Mouse (Mus musculus) C2C12 (cell line): Measurements from ENCODE around the gene Spns1. TPM values are rescaled to one million over a fixed set of nuclear protein-coding genes. Genes with fewer than 3 reads are reported as not detected.
A peak's percentile ranks its signal among the peaks of the same experiment; 100 is the strongest.

Experiments
- H3K27me3 ChIP-seq: one replicate; pipeline ENCODE4 v1.6.1; 2011; ENCODE audit not compliant: control insufficient read depth, insufficient read depth, insufficient read length
- H3K36me3 ChIP-seq: one replicate; pipeline ENCODE4 v1.6.1; 2011; ENCODE audit not compliant: control insufficient read depth, insufficient read depth
- H3K4me3 ChIP-seq: one replicate; pipeline ENCODE4 v1.5.1; 2011; ENCODE audit warnings: mild to moderate bottlenecking, control low read depth; ENCODE audit not compliant: poor library complexity, insufficient read depth, severe bottlenecking
- H3K79me2 ChIP-seq: one replicate; pipeline ENCODE4 v1.6.1; 2011; ENCODE audit not compliant: control insufficient read depth, insufficient read depth
- H3K79me3 ChIP-seq: one replicate; pipeline ENCODE4 v1.6.1; 2011; ENCODE audit warnings: low read depth, control low read depth
- H3ac ChIP-seq: one replicate; pipeline ENCODE3; 2011; ENCODE audit warnings: low read depth; ENCODE audit not compliant: control insufficient read depth, insufficient read length
- CEBPB ChIP-seq: IDR thresholded peaks from one replicate; pipeline ENCODE4 v1.6.1; 2011; ENCODE audit warnings: low read depth, mild to moderate bottlenecking, control low read depth, moderate library complexity
- CTCF ChIP-seq: IDR thresholded peaks from one replicate; pipeline ENCODE4 v1.5.1; 2011; ENCODE audit not compliant: control insufficient read depth, insufficient read depth, insufficient read length
- FOSL1 ChIP-seq: IDR thresholded peaks from one replicate; pipeline ENCODE4 v1.8.0; 2011; ENCODE audit warnings: mild to moderate bottlenecking, low read length; ENCODE audit not compliant: poor library complexity, insufficient read depth, severe bottlenecking
- MAX ChIP-seq: IDR thresholded peaks from one replicate; pipeline ENCODE4 v1.6.1; 2011; ENCODE audit warnings: mild to moderate bottlenecking, control low read depth
- MYOD1 ChIP-seq: IDR thresholded peaks from one replicate; pipeline ENCODE4 v1.6.1; 2011; ENCODE audit warnings: low read depth; ENCODE audit not compliant: control insufficient read depth, insufficient read length
- MYOG ChIP-seq: IDR thresholded peaks from one replicate; pipeline ENCODE4 v1.6.1; 2011; ENCODE audit not compliant: control insufficient read depth, insufficient read length; ENCODE audit errors: extremely low read depth
- USF1 ChIP-seq: IDR thresholded peaks from one replicate; pipeline ENCODE4 v1.6.1; 2011; ENCODE audit warnings: low read depth, mild to moderate bottlenecking, control low read depth, moderate library complexity
- long read RNA-seq, 2 experiments: library from polyadenylated mRNA; unstranded; transcript quantifications; one replicate each; pipeline ENCODE4 v2.0.0; 2019 to 2020
- polyA plus RNA-seq: library from polyadenylated mRNA; unstranded; fragments of >200 nt; fragmentation: generic; extraction: Trizol; gene quantifications from one replicate; pipeline ENCODE4 v1.2.1, GENCODE M21; 2012; ENCODE audit warnings: missing spikeins

Spns1 gene
- 69.8 TPM for polyA plus RNA-seq
- long read RNA-seq, experiment 1, transcript Spns1-201 (12 exons, 2,219 nt), result major isoform, 24 of 34 reads
- long read RNA-seq, experiment 1, partial matches to known transcripts, result 5 of 34 reads
- long read RNA-seq, experiment 1, other reads (novel, unspliced or antisense), result 5 of 34 reads
- long read RNA-seq, experiment 2, transcript Spns1-201 (12 exons, 2,219 nt), result major isoform, 193 of 215 reads
- long read RNA-seq, experiment 2, partial matches to known transcripts, result 2 of 215 reads
- long read RNA-seq, experiment 2, other reads (novel, unspliced or antisense), result 16 of 215 reads

- Histone ChIP-seq H3ac (peak within 1 kb of the TSS; percentile 92), H3K79me2 (peaks cover 22% of the 10 kb centered on the region), H3K27me3 (no peaks in the 10 kb centered on the region)
These were observed at the start of gene Spns1 for GRCm38 (mm10) chr7:126377278-126378158. Spns1 (minus strand) TSS chr7:126377450.

GRCm38 (mm10) chr7:126424161-126424560, 46.9 kb upstream of the Spns1 start:
- no peaks in the 10 kb centered on the region for H3K79me2 ChIP-seq
- H3K27me3 ChIP-seq, result peaks cover 3% of the 10 kb centered on the region
- no peak overlapping the region for H3K4me3 ChIP-seq
- TF ChIP-seq USF1, result no peak
- no peak for TF ChIP-seq FOSL1
- TF ChIP-seq CTCF, result no peak
- no peak for TF ChIP-seq CEBPB
- TF ChIP-seq MYOD1, result no peak
- no peak for TF ChIP-seq MAX
- TF ChIP-seq MYOG, result no peak
- H3K79me3 ChIP-seq, result no peaks in the 10 kb centered on the region
- no peaks in the 10 kb centered on the region for H3K36me3 ChIP-seq
- no peak overlapping the region for H3ac ChIP-seq

More at GRCm38 (mm10) chr7:126377278-126378158, at the start of gene Spns1:
- TF ChIP-seq CEBPB, result peak; percentile 22
- peak; percentile 99 for TF ChIP-seq USF1
- TF ChIP-seq FOSL1, result no peak
- TF ChIP-seq MYOG, result no peak
- peak; percentile 72 for TF ChIP-seq CTCF
- peak; percentile 54 for TF ChIP-seq MAX
- TF ChIP-seq MYOD1, result no peak
- Histone ChIP-seq H3K4me3 (peak within 1 kb of the TSS; percentile 91), H3K79me3 (peaks cover 6% of the 10 kb centered on the region), H3K36me3 (no peaks in the 10 kb centered on the region)

GRCm38 (mm10) chr7:126421756-126422155, 44.5 kb upstream of the Spns1 start:
- TF ChIP-seq MYOG (no peak), MYOD1 (no peak), CTCF (no peak), FOSL1 (no peak), USF1 (no peak), MAX (no peak), CEBPB (no peak)
- no peaks in the 10 kb centered on the region for H3K79me3 ChIP-seq
- H3K4me3 ChIP-seq, result no peak overlapping the region
- no peak overlapping the region for H3ac ChIP-seq
- H3K36me3 ChIP-seq, result no peaks in the 10 kb centered on the region
- H3K27me3 ChIP-seq, result peaks cover 3% of the 10 kb centered on the region
- H3K79me2 ChIP-seq, result no peaks in the 10 kb centered on the region

- Histone ChIP-seq H3K79me3 (no peaks in the 10 kb centered on the region), H3ac (no peak overlapping the region), H3K4me3 (no peak overlapping the region), H3K79me2 (no peaks in the 10 kb centered on the region), H3K36me3 (no peaks in the 10 kb centered on the region), H3K27me3 (peaks cover 22% of the 10 kb centered on the region)
- no peak for TF ChIP-seq USF1
- TF ChIP-seq CEBPB, result no peak
- TF ChIP-seq FOSL1, result no peak
- no peak for TF ChIP-seq CTCF
- TF ChIP-seq MAX, result no peak
- no peak for TF ChIP-seq MYOG
- no peak for TF ChIP-seq MYOD1
These were observed 41.2 kb upstream of the Spns1 start for GRCm38 (mm10) chr7:126418496-126418895.

GRCm38 (mm10) chr7:126417606-126418005, 40.4 kb upstream of the Spns1 start:
- Histone ChIP-seq H3K36me3 (no peaks in the 10 kb centered on the region), H3K4me3 (no peak overlapping the region), H3K79me3 (no peaks in the 10 kb centered on the region), H3K27me3 (peaks cover 28% of the 10 kb centered on the region), H3K79me2 (no peaks in the 10 kb centered on the region), H3ac (no peak overlapping the region)
- TF ChIP-seq FOSL1 (no peak), CTCF (no peak), CEBPB (no peak), MYOD1 (no peak), USF1 (no peak), MYOG (no peak), MAX (no peak)
